Mouse (Mus musculus) small intestine, adult 2 months (tissue): ENCODE measurements around the gene Lamp1.

Experiments
- CTCF ChIP-seq: fragments of 200-500 bp; IDR thresholded peaks from 2 replicates; pipeline ENCODE4 v1.5.1; 2012; ENCODE audit warnings: low read depth, mild to moderate bottlenecking, control low read depth, inconsistent platforms, low read length, moderate library complexity, mixed read lengths; ENCODE audit not compliant: insufficient replicate concordance, insufficient read length; ENCODE audit errors: extremely low read depth
- POLR2A ChIP-seq: fragments of 200-500 bp; IDR thresholded peaks from 2 replicates; pipeline ENCODE4 v1.6.1; 2012; ENCODE audit warnings: low read depth, mild to moderate bottlenecking, control low read depth, inconsistent platforms, low read length, moderate library complexity

GRCm38 (mm10) chr8:13216386-13216785 lies 57.4 kb downstream of the Lamp1 start:
- TF ChIP-seq CTCF (no peak), POLR2A (no peak)
